Mouse (Mus musculus): ENCODE measurements at regions not wholly inside any gene's neighbourhood (a gene's known extent, or its start where the extent isn't known, plus 50 kb on each side); places are given as distances from the start of the nearest gene placed in this dataset.
"Not testable (repeated sequence)": the region's sequence is repeated elsewhere in the genome, so short reads cannot be mapped to it uniquely, and the experiment has no call there.

- H3K9ac ChIP-seq (ENCODE audit: low read depth, low read length); DNase-seq; H3K27ac ChIP-seq; H3K79me2 ChIP-seq (replicated peaks; ENCODE audit: control insufficient read depth, insufficient read depth, low read length); H3K4me3 ChIP-seq; intact Hi-C loops (cut with DNase I); H3K4me1 ChIP-seq (ENCODE audit: control insufficient read depth, insufficient read depth, low read length); H3K27me3 ChIP-seq (ENCODE audit: control insufficient read depth, insufficient read depth, low read length); H3K36me3 ChIP-seq (ENCODE audit: control insufficient read depth, insufficient read depth, low read length): not testable (repeated sequence)
- WGBS, result 68% methylated on average over 2 of the region's 2 CpGs
Measured at GRCm38 (mm10) chr1:14688041-14688440, 1405.1 kb downstream of the 4930444P10Rik start.

GRCm38 (mm10) chr1:14686172-14686571 lies 1407.0 kb downstream of the 4930444P10Rik start:
- no peaks in the 10 kb centered on the region for H3K36me3 ChIP-seq (ENCODE audit: control insufficient read depth, insufficient read depth, low read length)
- H3K27me3 ChIP-seq (ENCODE audit: control insufficient read depth, insufficient read depth, low read length), result no peaks in the 10 kb centered on the region
- no peak for DNase-seq
- intact Hi-C loops (cut with DNase I), result no loop called here
- no peaks in the 10 kb centered on the region for H3K79me2 ChIP-seq (replicated peaks; ENCODE audit: control insufficient read depth, insufficient read depth, low read length)
- peak; percentile 29 for TF ChIP-seq CTCF (IDR thresholded peaks at IDR 0.05)
- no peak for TF ChIP-seq EP300 (IDR thresholded peaks at IDR 0.05; ENCODE audit: insufficient read depth, low read depth, low read length)
- whole genome bisulfite sequencing, result 39% methylated on average over 2 of the region's 2 CpGs
- no peak overlapping the region for H3K27ac ChIP-seq
- no peak overlapping the region for H3K4me3 ChIP-seq
- no peaks in the 10 kb centered on the region for H3K4me1 ChIP-seq (ENCODE audit: control insufficient read depth, insufficient read depth, low read length)
- no peak overlapping the region for H3K9ac ChIP-seq (ENCODE audit: low read depth, low read length)

- H3K36me3 ChIP-seq (ENCODE audit: control insufficient read depth, insufficient read depth, low read length), result no peaks in the 10 kb centered on the region
- no peak overlapping the region for H3K4me3 ChIP-seq
- no peak for TF ChIP-seq CTCF (IDR thresholded peaks at IDR 0.05)
- no peak for TF ChIP-seq EP300 (IDR thresholded peaks at IDR 0.05; ENCODE audit: insufficient read depth, low read depth, low read length)
- TF ChIP-seq POLR2A (IDR thresholded peaks at IDR 0.05; ENCODE audit: insufficient read depth, low read depth, low read length), result no peak
- 73% methylated on average over 3 of the region's 3 CpGs for WGBS
- H3K9ac ChIP-seq (ENCODE audit: low read depth, low read length), result no peak overlapping the region
- H3K4me1 ChIP-seq (ENCODE audit: control insufficient read depth, insufficient read depth, low read length), result no peaks in the 10 kb centered on the region
- H3K27ac ChIP-seq, result no peak overlapping the region
- no peaks in the 10 kb centered on the region for H3K79me2 ChIP-seq (replicated peaks; ENCODE audit: control insufficient read depth, insufficient read depth, low read length)
- no peaks in the 10 kb centered on the region for H3K27me3 ChIP-seq (ENCODE audit: control insufficient read depth, insufficient read depth, low read length)
- DNase-seq, result no peak
- intact Hi-C loops (cut with DNase I), result no loop called here
Measured at GRCm38 (mm10) chr1:14680443-14680842, 1412.7 kb downstream of the 4930444P10Rik start.

- Histone ChIP-seq H3K4me3 (no peak overlapping the region), H3K9ac (ENCODE audit: low read depth, low read length) (no peak overlapping the region), H3K27ac (no peak overlapping the region), H3K27me3 (ENCODE audit: control insufficient read depth, insufficient read depth, low read length) (no peaks in the 10 kb centered on the region), H3K4me1 (ENCODE audit: control insufficient read depth, insufficient read depth, low read length) (no peaks in the 10 kb centered on the region), H3K79me2 (replicated peaks; ENCODE audit: control insufficient read depth, insufficient read depth, low read length) (no peaks in the 10 kb centered on the region), H3K36me3 (ENCODE audit: control insufficient read depth, insufficient read depth, low read length) (no peaks in the 10 kb centered on the region)
- intact Hi-C loops (cut with DNase I), result no loop called here
- TF ChIP-seq EP300 (IDR thresholded peaks at IDR 0.05; ENCODE audit: insufficient read depth, low read depth, low read length), result no peak
- no peak for TF ChIP-seq CTCF (IDR thresholded peaks at IDR 0.05)
- no peak for TF ChIP-seq POLR2A (IDR thresholded peaks at IDR 0.05; ENCODE audit: insufficient read depth, low read depth, low read length)
- DNase-seq, result no peak
- 64% methylated on average over 6 of the region's 6 CpGs for WGBS
Measured at GRCm38 (mm10) chr1:14672393-14672999, 1420.6 kb downstream of the 4930444P10Rik start.

GRCm38 (mm10) chr1:14662706-14663312 lies 1430.3 kb downstream of the 4930444P10Rik start:
- Histone ChIP-seq H3K9ac (ENCODE audit: low read depth, low read length) (no peak overlapping the region), H3K4me3 (no peak overlapping the region), H3K27ac (no peak overlapping the region), H3K27me3 (ENCODE audit: control insufficient read depth, insufficient read depth, low read length) (no peaks in the 10 kb centered on the region), H3K4me1 (ENCODE audit: control insufficient read depth, insufficient read depth, low read length) (no peaks in the 10 kb centered on the region), H3K79me2 (replicated peaks; ENCODE audit: control insufficient read depth, insufficient read depth, low read length) (no peaks in the 10 kb centered on the region), H3K36me3 (ENCODE audit: control insufficient read depth, insufficient read depth, low read length) (no peaks in the 10 kb centered on the region)
- WGBS, result 73% methylated on average over 6 of the region's 6 CpGs
- TF ChIP-seq CTCF (IDR thresholded peaks at IDR 0.05) (no peak), POLR2A (IDR thresholded peaks at IDR 0.05; ENCODE audit: insufficient read depth, low read depth, low read length) (no peak), EP300 (IDR thresholded peaks at IDR 0.05; ENCODE audit: insufficient read depth, low read depth, low read length) (no peak)
- no peak for DNase-seq
- intact Hi-C loops (cut with DNase I), result no loop called here

GRCm38 (mm10) chr1:14661854-14662253 lies 1431.3 kb downstream of the 4930444P10Rik start:
- no peak overlapping the region for H3K9ac ChIP-seq (ENCODE audit: low read depth, low read length)
- H3K36me3 ChIP-seq (ENCODE audit: control insufficient read depth, insufficient read depth, low read length), result no peaks in the 10 kb centered on the region
- no peak for DNase-seq
- no peak for TF ChIP-seq EP300 (IDR thresholded peaks at IDR 0.05; ENCODE audit: insufficient read depth, low read depth, low read length)
- no peak for TF ChIP-seq CTCF (IDR thresholded peaks at IDR 0.05)
- no peak for TF ChIP-seq POLR2A (IDR thresholded peaks at IDR 0.05; ENCODE audit: insufficient read depth, low read depth, low read length)
- H3K27ac ChIP-seq, result no peak overlapping the region
- no peaks in the 10 kb centered on the region for H3K27me3 ChIP-seq (ENCODE audit: control insufficient read depth, insufficient read depth, low read length)
- intact Hi-C loops (cut with DNase I), result no loop called here
- H3K4me3 ChIP-seq, result no peak overlapping the region
- H3K4me1 ChIP-seq (ENCODE audit: control insufficient read depth, insufficient read depth, low read length), result no peaks in the 10 kb centered on the region
- no peaks in the 10 kb centered on the region for H3K79me2 ChIP-seq (replicated peaks; ENCODE audit: control insufficient read depth, insufficient read depth, low read length)
- 37% methylated on average over 2 of the region's 2 CpGs for WGBS

Measured in heart, adult 2 months (tissue).